Mouse (Mus musculus) embryonic facial prominence, embryonic 14.5 days (tissue): ENCODE measurements around the gene Mras. TPM values are rescaled to one million over a fixed set of nuclear protein-coding genes. Genes with fewer than 3 reads are reported as not detected.

ENCODE experiments used
- ATAC-seq: fragments of 200-750 bp; cut with Nextera tagmentation; 2 replicates; pipeline ENCODE4 v1.8.0; 2017; ENCODE audit warnings: low read depth, moderate number of reproducible peaks, moderate TSS enrichment
- DNase-seq: peaks from one replicate; pipeline ENCODE4 v3.0.0-alpha.2; 2015; ENCODE audit warnings: low spot score
- H3K27ac ChIP-seq: fragments of 300-500 bp; sonication (generic); replicated peaks from 2 replicates; pipeline ENCODE4 v1.5.1; 2014; ENCODE audit warnings: low read depth, mild to moderate bottlenecking, low read length, moderate library complexity
- H3K27me3 ChIP-seq: fragments of 300-500 bp; sonication (generic); replicated peaks from 2 replicates; pipeline ENCODE4 v1.6.1; 2014; ENCODE audit warnings: low read length; ENCODE audit not compliant: control insufficient read depth, insufficient read depth
- H3K36me3 ChIP-seq: fragments of 300-500 bp; sonication (generic); 2 replicates; pipeline ENCODE4 v1.6.1; 2014; ENCODE audit warnings: low read length, mixed read lengths; ENCODE audit not compliant: control insufficient read depth, insufficient read depth
- H3K4me1 ChIP-seq: fragments of 300-500 bp; sonication (generic); 2 replicates; pipeline ENCODE4 v1.6.1; 2014; ENCODE audit warnings: antibody characterized with exemption, low read length; ENCODE audit not compliant: control insufficient read depth, insufficient read depth
- H3K4me2 ChIP-seq: fragments of 300-500 bp; sonication (generic); 2 replicates; pipeline ENCODE4 v1.6.1; 2014; ENCODE audit warnings: low read depth, mild to moderate bottlenecking, low read length, moderate library complexity, mixed read lengths
- H3K4me3 ChIP-seq: fragments of 300-500 bp; sonication (generic); 2 replicates; pipeline ENCODE4 v1.5.1; 2014; ENCODE audit warnings: low read depth, mild to moderate bottlenecking, low read length
- H3K9ac ChIP-seq: fragments of 300-500 bp; sonication (generic); 2 replicates; pipeline ENCODE4 v1.6.1; 2014; ENCODE audit warnings: low read depth, mild to moderate bottlenecking, low read length, moderate library complexity, mixed read lengths
- H3K9me3 ChIP-seq: fragments of 300-500 bp; sonication (generic); 2 replicates; pipeline ENCODE4 v1.6.1; 2016; ENCODE audit warnings: low read length; ENCODE audit not compliant: control insufficient read depth
- WGBS: fragments of 180-500 bp; shearing (Covaris S2); extraction: QIAGEN DNeasy Blood & Tissue Kit; methylation state at CpG from one replicate; pipeline ENCODE4 v1.1.7; 2014; 5-methylcytosine and 5-hydroxymethylcytosine counted together
- polyA plus RNA-seq: library from polyadenylated mRNA; unstranded; fragments of >200 nt; fragmentation: Nextera tagmentation; extraction: Ambion mirVana; gene quantifications from 2 replicates; pipeline ENCODE4 v1.2.1, GENCODE M21; 2014

The Mras gene
- polyA plus RNA-seq, 1 experiment from 2014 or later, result 30.6 TPM

DNA sequence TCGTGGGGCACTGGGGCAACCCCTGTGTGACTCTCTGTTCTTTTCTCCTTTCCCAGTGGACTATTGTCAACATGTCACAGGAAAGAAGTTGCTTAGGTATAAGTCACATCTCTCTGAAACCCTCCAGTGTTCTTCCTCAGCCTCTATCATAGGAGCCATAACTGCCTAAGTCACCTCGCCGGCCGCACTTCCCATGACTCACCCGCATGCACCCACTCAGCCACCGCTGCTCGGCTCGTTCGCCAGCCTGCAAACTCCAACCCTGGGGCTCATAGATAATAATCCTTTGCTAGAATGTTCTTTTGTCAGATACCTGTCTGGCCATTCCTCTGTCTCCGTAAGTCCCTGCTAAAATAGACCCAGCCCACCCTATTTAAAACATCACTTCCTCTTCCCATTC is 45.6 kb downstream of the Mras start:
- WGBS, result 94% methylated on average over 10 of the region's 10 CpGs
- Histone ChIP-seq H3K27ac (no peak overlapping the region), H3K4me2 (no peak overlapping the region), H3K9me3 (no peaks in the 10 kb centered on the region), H3K36me3 (peaks cover 36% of the 10 kb centered on the region), H3K9ac (no peak overlapping the region), H3K4me1 (no peaks in the 10 kb centered on the region), H3K4me3 (no peak overlapping the region), H3K27me3 (no peaks in the 10 kb centered on the region)
- no peak for DNase-seq
- no peak for ATAC-seq

- no peak overlapping the region for H3K27ac ChIP-seq
- H3K4me3 ChIP-seq, result no peak overlapping the region
- no peaks in the 10 kb centered on the region for H3K4me1 ChIP-seq
- DNase-seq, result no peak
- 32% methylated on average over 2 of the region's 2 CpGs for WGBS
- peaks cover 43% of the 10 kb centered on the region for H3K36me3 ChIP-seq
- no peak overlapping the region for H3K4me2 ChIP-seq
- H3K9ac ChIP-seq, result no peak overlapping the region
- ATAC-seq, result no peak
- no peaks in the 10 kb centered on the region for H3K27me3 ChIP-seq
- H3K9me3 ChIP-seq, result no peaks in the 10 kb centered on the region
These were observed 46.5 kb downstream of the Mras start for GRCm38 (mm10) chr9:99390716-99391115.

- Histone ChIP-seq H3K27me3 (no peaks in the 10 kb centered on the region), H3K27ac (no peak overlapping the region), H3K4me1 (no peaks in the 10 kb centered on the region), H3K9ac (no peak overlapping the region), H3K4me2 (no peak overlapping the region), H3K4me3 (no peak overlapping the region), H3K36me3 (peaks cover 44% of the 10 kb centered on the region), H3K9me3 (no peaks in the 10 kb centered on the region)
- 80% methylated on average over 5 of the region's 5 CpGs for WGBS
- DNase-seq (no peak), ATAC-seq (no peak)
These were observed 47.0 kb downstream of the Mras start for GRCm38 (mm10) chr9:99390201-99390600.

DNA sequence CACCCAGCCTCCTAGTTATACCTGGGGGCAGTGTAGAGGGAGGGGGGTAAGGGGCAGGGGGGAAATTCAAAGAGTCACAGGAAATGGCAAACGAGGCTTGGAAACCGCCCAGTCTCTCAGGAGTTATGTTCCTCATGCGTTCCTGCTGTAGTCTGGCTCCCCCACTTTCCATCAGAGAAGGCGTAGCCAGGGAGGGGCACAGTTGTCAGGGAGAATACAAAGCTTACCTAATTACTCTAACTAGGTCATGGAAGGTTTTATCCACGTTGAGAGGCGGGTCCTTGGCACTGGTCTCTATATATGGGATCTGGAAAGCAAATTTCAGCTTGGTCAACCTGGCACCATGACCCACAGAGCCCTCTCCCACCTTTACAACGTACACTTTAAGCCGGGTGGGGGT is 47.7 kb downstream of the Mras start:
- no peak overlapping the region for H3K27ac ChIP-seq
- ATAC-seq (no peak), DNase-seq (no peak)
- 72% methylated on average over 8 of the region's 8 CpGs for WGBS
- H3K9ac ChIP-seq, result no peak overlapping the region
- H3K4me1 ChIP-seq, result no peaks in the 10 kb centered on the region
- peaks cover 44% of the 10 kb centered on the region for H3K36me3 ChIP-seq
- H3K27me3 ChIP-seq, result no peaks in the 10 kb centered on the region
- H3K9me3 ChIP-seq, result no peaks in the 10 kb centered on the region
- H3K4me3 ChIP-seq, result no peak overlapping the region
- H3K4me2 ChIP-seq, result no peak overlapping the region

- H3K4me2 ChIP-seq, result no peak overlapping the region
- H3K4me1 ChIP-seq, result no peaks in the 10 kb centered on the region
- ATAC-seq (no peak), DNase-seq (no peak)
- H3K27me3 ChIP-seq, result no peaks in the 10 kb centered on the region
- WGBS, result 71% methylated on average over 9 of the region's 9 CpGs
- no peaks in the 10 kb centered on the region for H3K9me3 ChIP-seq
- peaks cover 44% of the 10 kb centered on the region for H3K36me3 ChIP-seq
- no peak overlapping the region for H3K9ac ChIP-seq
- H3K4me3 ChIP-seq, result no peak overlapping the region
- no peak overlapping the region for H3K27ac ChIP-seq
These were observed 48.3 kb downstream of the Mras start for GRCm38 (mm10) chr9:99388856-99389255.

- Histone ChIP-seq H3K4me2 (no peak overlapping the region), H3K36me3 (peaks cover 43% of the 10 kb centered on the region), H3K9me3 (no peaks in the 10 kb centered on the region), H3K27me3 (no peaks in the 10 kb centered on the region), H3K4me1 (no peaks in the 10 kb centered on the region), H3K9ac (no peak overlapping the region), H3K4me3 (no peak overlapping the region), H3K27ac (no peak overlapping the region)
- DNase-seq (no peak), ATAC-seq (no peak)
- 70% methylated on average over 5 of the region's 5 CpGs for WGBS
These were observed 49.1 kb downstream of the Mras start for GRCm38 (mm10) chr9:99388078-99388477.

DNA sequence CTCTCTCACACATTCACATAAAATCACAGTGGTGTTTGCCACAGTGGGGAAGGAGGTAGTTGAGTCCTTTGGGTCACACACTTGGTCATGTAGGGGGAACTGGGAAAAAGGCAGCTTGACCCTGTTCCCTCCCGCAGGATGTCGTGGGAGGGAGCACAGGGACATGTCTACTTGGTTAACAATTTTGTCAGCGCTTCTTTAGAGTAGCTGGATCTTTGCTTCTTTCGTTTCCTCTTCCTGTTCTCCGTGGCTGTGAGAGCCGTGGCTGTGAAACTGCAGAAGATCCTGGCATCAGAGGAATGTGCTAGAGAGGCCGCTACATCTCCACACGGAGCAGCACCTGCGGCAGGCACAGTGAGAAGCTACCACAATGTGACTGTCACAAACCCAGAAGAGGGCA is 54.6 kb downstream of the Mras start:
- no peak for DNase-seq
- Histone ChIP-seq H3K27ac (no peak overlapping the region), H3K4me3 (no peak overlapping the region), H3K9me3 (no peaks in the 10 kb centered on the region), H3K36me3 (peaks cover 10% of the 10 kb centered on the region; the same call in 1 of the 2 replicates), H3K4me2 (no peak overlapping the region), H3K27me3 (no peaks in the 10 kb centered on the region), H3K9ac (no peak overlapping the region), H3K4me1 (no peaks in the 10 kb centered on the region)
- WGBS, result 71% methylated on average over 9 of the region's 9 CpGs
- no peak for ATAC-seq

DNA sequence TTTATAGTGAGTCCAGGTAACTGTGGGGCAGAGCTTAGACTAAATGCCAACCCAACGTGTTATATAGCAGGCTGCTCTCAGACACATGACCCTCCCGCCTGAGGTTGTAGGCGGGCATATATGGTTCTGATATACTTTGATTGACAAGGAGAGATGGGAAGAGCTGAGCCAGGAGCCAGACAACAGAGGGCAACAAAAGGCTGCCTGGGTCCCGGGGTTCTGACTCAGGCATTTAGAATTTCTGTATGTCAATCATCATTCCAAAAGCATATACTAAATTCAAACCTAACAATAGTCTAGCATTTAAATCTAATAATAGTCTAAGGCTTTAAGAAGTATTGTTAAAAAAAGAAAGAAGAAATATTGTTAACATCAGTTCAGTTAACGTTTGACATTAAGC is 58.0 kb downstream of the Mras start:
- ATAC-seq, result no peak

GRCm38 (mm10) chr9:99376591-99377418 is 60.4 kb downstream of the Mras start:
- H3K9me3 ChIP-seq, result no peaks in the 10 kb centered on the region
- 7% methylated on average over 14 of the region's 14 CpGs for WGBS
- no peak overlapping the region for H3K27ac ChIP-seq
- no peak overlapping the region for H3K4me2 ChIP-seq
- no peaks in the 10 kb centered on the region for H3K36me3 ChIP-seq
- ATAC-seq, result no peak
- DNase-seq, result peak; percentile 19
- H3K4me3 ChIP-seq, result no peak overlapping the region
- H3K27me3 ChIP-seq, result no peaks in the 10 kb centered on the region
- H3K4me1 ChIP-seq, result no peaks in the 10 kb centered on the region
- H3K9ac ChIP-seq, result no peak overlapping the region

More for the DNA sequence above, 58.0 kb downstream of the Mras start:
- no peaks in the 10 kb centered on the region for H3K9me3 ChIP-seq
- no peaks in the 10 kb centered on the region for H3K27me3 ChIP-seq
- H3K4me3 ChIP-seq, result no peak overlapping the region
- no peak overlapping the region for H3K4me2 ChIP-seq
- no peak overlapping the region for H3K27ac ChIP-seq
- WGBS, result 57% methylated on average over 5 of the region's 5 CpGs
- H3K36me3 ChIP-seq, result no peaks in the 10 kb centered on the region
- no peak overlapping the region for H3K9ac ChIP-seq
- no peaks in the 10 kb centered on the region for H3K4me1 ChIP-seq
- DNase-seq, result no peak
